Mouse (Mus musculus): ENCODE data around the gene Rbfox2. TPM values are rescaled to one million over a fixed set of nuclear protein-coding genes. Genes with fewer than 3 reads are reported as not detected.

Rbfox2 gene
- polyA plus RNA-seq, 1 experiment from 2014 or later: 67.8 TPM

DNA sequence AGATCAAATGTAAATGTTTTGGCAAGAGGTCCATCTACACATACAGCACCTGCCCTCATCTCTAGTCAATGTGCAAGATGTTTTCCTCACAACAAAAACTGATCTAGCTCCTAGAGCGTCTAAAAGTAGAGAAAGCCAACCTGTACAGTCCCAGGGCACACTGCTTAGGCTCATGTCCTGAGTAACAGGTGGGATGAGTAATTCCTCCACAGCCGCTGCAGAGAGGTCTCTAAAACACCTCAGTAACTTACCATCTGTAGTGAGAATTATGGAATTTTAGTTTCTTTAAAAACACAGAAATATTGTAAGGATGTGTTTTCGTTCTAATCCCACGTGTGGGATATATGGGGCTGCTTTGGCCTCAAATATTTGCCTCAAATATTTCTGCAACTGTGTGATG, 50.0 kb downstream of the Rbfox2 start:
- 76% methylated on average over 4 of the region's 4 CpGs for WGBS
- H3K4me3 ChIP-seq (ENCODE audit: low read depth, low read length): no peak overlapping the region
- no peaks in the 10 kb centered on the region for H3K27me3 ChIP-seq (replicated peaks; ENCODE audit: control insufficient read depth, insufficient read depth, low read length)
- H3K9me3 ChIP-seq (ENCODE audit: control insufficient read depth, low read length): no peaks in the 10 kb centered on the region
- ATAC-seq (replicated peaks; ENCODE audit: low FRiP score, low TSS enrichment, low read depth) (no peak), DNase-seq (ENCODE audit: low spot score) (no peak)
- peaks cover 37% of the 10 kb centered on the region for H3K4me1 ChIP-seq (replicated peaks; ENCODE audit: control insufficient read depth, insufficient read depth, low read length)
- H3K4me2 ChIP-seq (ENCODE audit: low read length): no peak overlapping the region
- no peak overlapping the region for H3K9ac ChIP-seq (ENCODE audit: low read length)
- no peak overlapping the region for H3K27ac ChIP-seq (ENCODE audit: low read depth)
- H3K36me3 ChIP-seq (ENCODE audit: control insufficient read depth, insufficient read depth, low read length): no peaks in the 10 kb centered on the region

DNA sequence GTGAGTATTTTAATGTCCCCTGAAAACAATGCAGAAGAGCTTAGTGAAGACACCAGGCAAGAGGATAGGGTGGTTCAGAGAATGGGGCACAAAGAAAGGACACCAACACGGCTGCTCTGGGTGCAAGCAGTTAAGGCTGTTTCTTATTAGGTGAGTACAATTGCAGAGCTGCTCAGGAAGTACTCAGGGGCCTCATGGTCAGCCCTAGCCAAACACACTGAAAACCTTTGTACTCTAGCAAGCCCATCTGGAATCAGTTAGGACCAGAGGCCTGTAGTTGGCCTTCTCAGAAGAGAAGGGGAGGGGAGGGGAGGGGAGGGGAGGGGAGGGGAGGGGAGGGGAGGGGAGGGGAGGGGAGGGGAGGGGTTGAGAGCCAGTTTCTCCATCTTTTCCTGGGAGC, 52.2 kb downstream of the Rbfox2 start:
- WGBS: 17% methylated on average over 1 of the region's 1 CpGs
- no peak overlapping the region for H3K9ac ChIP-seq (ENCODE audit: low read length)
- DNase-seq (ENCODE audit: low spot score): no peak
- H3K4me2 ChIP-seq (ENCODE audit: low read length): no peak overlapping the region
- no peaks in the 10 kb centered on the region for H3K27me3 ChIP-seq (replicated peaks; ENCODE audit: control insufficient read depth, insufficient read depth, low read length)
- no peak overlapping the region for H3K4me3 ChIP-seq (ENCODE audit: low read depth, low read length)
- no peaks in the 10 kb centered on the region for H3K36me3 ChIP-seq (ENCODE audit: control insufficient read depth, insufficient read depth, low read length)
- H3K27ac ChIP-seq (ENCODE audit: low read depth): peak overlapping the region; percentile 69; the same call in 1 of the 2 replicates
- ATAC-seq (replicated peaks; ENCODE audit: low FRiP score, low TSS enrichment, low read depth): 0 out of 2 replicates have a peak, but pooled peaks have one; percentile 55
- H3K4me1 ChIP-seq (replicated peaks; ENCODE audit: control insufficient read depth, insufficient read depth, low read length): peaks cover 37% of the 10 kb centered on the region
- no peaks in the 10 kb centered on the region for H3K9me3 ChIP-seq (ENCODE audit: control insufficient read depth, low read length)

DNA sequence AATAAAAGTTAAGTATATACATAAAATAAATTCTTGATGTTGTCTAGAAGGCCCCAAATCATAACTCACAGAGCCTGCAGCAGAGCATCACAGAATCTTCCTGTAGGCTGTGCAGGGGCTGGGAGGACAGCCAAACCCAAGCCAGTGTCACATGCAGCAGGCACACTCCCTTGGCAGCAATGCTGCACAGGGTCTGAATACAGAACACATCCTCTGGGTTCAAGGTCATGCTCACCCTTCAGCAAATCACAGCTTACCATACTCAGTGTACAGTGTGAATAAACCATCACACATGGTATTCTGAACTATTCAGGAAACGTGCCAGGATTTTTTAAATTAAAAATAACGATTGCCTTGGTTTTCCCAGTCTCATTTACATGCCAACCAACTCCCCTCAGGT, 52.7 kb downstream of the Rbfox2 start:
- Histone ChIP-seq H3K36me3 (ENCODE audit: control insufficient read depth, insufficient read depth, low read length) (no peaks in the 10 kb centered on the region), H3K9me3 (ENCODE audit: control insufficient read depth, low read length) (no peaks in the 10 kb centered on the region), H3K27me3 (replicated peaks; ENCODE audit: control insufficient read depth, insufficient read depth, low read length) (no peaks in the 10 kb centered on the region), H3K9ac (ENCODE audit: low read length) (no peak overlapping the region), H3K27ac (ENCODE audit: low read depth) (peak overlapping the region; percentile 69; the same call in 1 of the 2 replicates), H3K4me3 (ENCODE audit: low read depth, low read length) (no peak overlapping the region), H3K4me1 (replicated peaks; ENCODE audit: control insufficient read depth, insufficient read depth, low read length) (peaks cover 37% of the 10 kb centered on the region), H3K4me2 (ENCODE audit: low read length) (no peak overlapping the region)
- DNase-seq (ENCODE audit: low spot score) (no peak), ATAC-seq (replicated peaks; ENCODE audit: low FRiP score, low TSS enrichment, low read depth) (no peak)
- 56% methylated on average over 2 of the region's 2 CpGs for WGBS

DNA sequence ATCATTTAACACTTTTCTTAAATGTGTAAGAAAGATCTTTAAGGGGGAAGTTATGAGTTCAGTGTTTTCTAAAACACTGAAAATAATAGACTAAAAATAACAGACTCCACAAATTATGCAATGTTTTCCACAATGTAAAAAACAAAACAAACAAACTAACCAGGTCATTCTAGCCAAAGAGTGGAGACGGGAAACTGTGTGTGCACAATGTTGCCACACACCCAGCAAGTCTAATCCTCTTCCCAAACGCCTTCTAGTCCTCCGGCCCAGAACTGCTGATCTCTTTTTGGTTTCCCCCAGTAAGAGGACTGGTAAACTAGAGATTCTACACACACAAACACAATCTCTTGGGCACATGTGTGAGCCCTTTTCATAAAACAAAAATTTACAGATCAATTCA, 55.1 kb downstream of the Rbfox2 start:
- no peak for ATAC-seq (replicated peaks; ENCODE audit: low FRiP score, low TSS enrichment, low read depth)
- no peak overlapping the region for H3K27ac ChIP-seq (ENCODE audit: low read depth)
- DNase-seq (ENCODE audit: low spot score): no peak
- no peaks in the 10 kb centered on the region for H3K36me3 ChIP-seq (ENCODE audit: control insufficient read depth, insufficient read depth, low read length)
- no peaks in the 10 kb centered on the region for H3K9me3 ChIP-seq (ENCODE audit: control insufficient read depth, low read length)
- no peak overlapping the region for H3K4me3 ChIP-seq (ENCODE audit: low read depth, low read length)
- H3K9ac ChIP-seq (ENCODE audit: low read length): no peak overlapping the region
- 89% methylated on average over 3 of the region's 3 CpGs for WGBS
- H3K27me3 ChIP-seq (replicated peaks; ENCODE audit: control insufficient read depth, insufficient read depth, low read length): no peaks in the 10 kb centered on the region
- H3K4me2 ChIP-seq (ENCODE audit: low read length): no peak overlapping the region
- peaks cover 20% of the 10 kb centered on the region for H3K4me1 ChIP-seq (replicated peaks; ENCODE audit: control insufficient read depth, insufficient read depth, low read length)

DNA sequence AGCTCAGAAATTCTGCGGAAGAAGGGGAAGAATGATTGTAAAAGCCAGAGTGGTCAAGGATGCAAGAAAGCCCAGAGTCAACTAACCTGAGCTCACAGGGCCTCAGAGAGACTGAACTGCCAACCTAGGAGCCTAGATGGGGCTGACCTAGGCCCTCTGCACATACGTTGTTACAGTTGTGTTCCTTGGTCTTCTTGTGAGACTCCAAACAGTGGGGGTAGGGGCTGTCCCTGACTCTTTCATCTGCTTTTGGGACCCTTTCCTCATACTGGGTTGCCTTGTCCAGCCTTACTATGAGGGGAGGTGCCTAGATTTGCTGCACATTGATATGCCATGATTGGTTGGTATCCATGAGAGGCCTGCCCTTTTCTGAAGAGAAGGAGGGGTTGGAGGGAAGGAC, 56.0 kb downstream of the Rbfox2 start:
- Histone ChIP-seq H3K9me3 (ENCODE audit: control insufficient read depth, low read length) (no peaks in the 10 kb centered on the region), H3K27ac (ENCODE audit: low read depth) (no peak overlapping the region), H3K36me3 (ENCODE audit: control insufficient read depth, insufficient read depth, low read length) (no peaks in the 10 kb centered on the region), H3K4me3 (ENCODE audit: low read depth, low read length) (no peak overlapping the region), H3K27me3 (replicated peaks; ENCODE audit: control insufficient read depth, insufficient read depth, low read length) (no peaks in the 10 kb centered on the region), H3K9ac (ENCODE audit: low read length) (no peak overlapping the region), H3K4me1 (replicated peaks; ENCODE audit: control insufficient read depth, insufficient read depth, low read length) (peaks cover 26% of the 10 kb centered on the region), H3K4me2 (ENCODE audit: low read length) (no peak overlapping the region)
- DNase-seq (ENCODE audit: low spot score) (no peak), ATAC-seq (replicated peaks; ENCODE audit: low FRiP score, low TSS enrichment, low read depth) (no peak)
- WGBS: 81% methylated on average over 2 of the region's 2 CpGs

DNA sequence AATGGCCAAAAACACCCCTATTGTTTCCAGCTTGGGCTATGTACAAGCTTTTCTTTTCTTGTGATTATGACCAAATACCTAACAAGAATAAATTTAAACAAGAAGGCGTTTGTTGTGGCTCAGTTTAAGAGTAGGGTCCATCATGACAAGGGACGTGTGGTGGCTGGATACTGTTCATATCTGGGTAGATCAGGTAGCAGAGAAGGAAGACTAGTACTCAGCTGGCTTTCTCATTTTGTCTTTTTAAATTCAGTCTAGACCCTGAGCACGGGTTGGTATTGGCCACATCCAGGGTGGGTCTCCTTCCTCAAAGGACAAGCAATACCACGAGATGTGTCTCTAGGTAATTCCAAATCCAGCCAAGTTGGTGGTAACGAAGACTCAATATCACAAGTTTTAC, 57.4 kb downstream of the Rbfox2 start:
- Histone ChIP-seq H3K9ac (ENCODE audit: low read length) (no peak overlapping the region), H3K27me3 (replicated peaks; ENCODE audit: control insufficient read depth, insufficient read depth, low read length) (no peaks in the 10 kb centered on the region), H3K36me3 (ENCODE audit: control insufficient read depth, insufficient read depth, low read length) (no peaks in the 10 kb centered on the region), H3K4me2 (ENCODE audit: low read length) (no peak overlapping the region), H3K9me3 (ENCODE audit: control insufficient read depth, low read length) (no peaks in the 10 kb centered on the region), H3K4me3 (ENCODE audit: low read depth, low read length) (no peak overlapping the region), H3K4me1 (replicated peaks; ENCODE audit: control insufficient read depth, insufficient read depth, low read length) (peaks cover 25% of the 10 kb centered on the region), H3K27ac (ENCODE audit: low read depth) (no peak overlapping the region)
- WGBS: 85% methylated on average over 5 of the region's 5 CpGs
- ATAC-seq (replicated peaks; ENCODE audit: low FRiP score, low TSS enrichment, low read depth) (no peak), DNase-seq (ENCODE audit: low spot score) (no peak)

DNA sequence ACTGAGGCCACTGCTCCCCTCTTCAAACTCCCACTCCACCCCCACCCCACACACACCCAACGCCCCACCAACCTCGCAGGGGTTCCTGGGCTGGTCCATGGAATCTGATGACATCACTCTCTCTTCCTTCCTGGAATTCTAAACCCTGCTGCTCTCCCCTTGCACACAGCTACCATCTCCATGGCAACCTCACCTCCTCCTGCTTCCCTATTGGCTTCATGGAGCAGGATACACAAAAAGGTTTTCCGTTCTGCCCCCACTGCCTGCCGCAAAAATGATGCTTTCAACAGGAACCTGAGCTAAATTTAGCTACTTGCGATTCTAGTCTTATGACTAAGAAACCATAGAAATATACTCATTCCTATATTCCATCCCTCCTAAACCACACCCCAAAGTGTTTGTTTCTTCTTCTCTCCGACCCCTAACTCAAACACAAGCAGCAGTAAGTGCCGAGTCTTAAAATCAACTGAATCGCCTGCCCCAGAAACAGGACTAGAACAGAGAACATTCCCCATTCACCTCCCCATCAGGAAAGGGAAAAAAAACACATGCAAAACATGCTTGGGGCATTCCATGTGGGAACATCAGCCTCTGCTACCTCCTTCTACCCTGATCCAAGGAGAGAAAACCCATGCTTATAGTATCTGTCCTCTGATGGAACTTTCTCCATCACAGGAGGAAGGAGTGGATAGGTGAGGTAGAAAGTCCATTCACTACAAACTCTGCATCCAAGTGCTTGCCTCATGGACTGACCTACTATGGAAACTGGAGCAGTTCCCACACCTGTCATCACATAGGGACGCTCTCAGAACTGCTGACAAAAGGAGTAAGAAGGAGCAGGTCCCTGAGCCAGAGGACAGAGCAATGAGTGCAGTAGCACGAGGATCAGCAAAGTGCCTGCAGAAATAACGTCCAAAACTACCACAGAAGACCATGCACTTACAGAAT, 61.1 kb downstream of the Rbfox2 start:
- Histone ChIP-seq H3K9me3 (ENCODE audit: control insufficient read depth, low read length) (no peaks in the 10 kb centered on the region), H3K4me2 (ENCODE audit: low read length) (peak overlapping the region; percentile 28), H3K4me1 (replicated peaks; ENCODE audit: control insufficient read depth, insufficient read depth, low read length) (peaks cover 13% of the 10 kb centered on the region), H3K27me3 (replicated peaks; ENCODE audit: control insufficient read depth, insufficient read depth, low read length) (no peaks in the 10 kb centered on the region), H3K4me3 (ENCODE audit: low read depth, low read length) (no peak overlapping the region), H3K36me3 (ENCODE audit: control insufficient read depth, insufficient read depth, low read length) (no peaks in the 10 kb centered on the region), H3K9ac (ENCODE audit: low read length) (no peak overlapping the region; the same call in 1 of the 2 replicates), H3K27ac (ENCODE audit: low read depth) (0 out of 2 replicates have a peak overlapping the region, but pooled peaks have one; percentile 39)
- peak; percentile 58; the same call in 1 of the 2 replicates for ATAC-seq (replicated peaks; ENCODE audit: low FRiP score, low TSS enrichment, low read depth)
- WGBS: 21% methylated on average over 11 of the region's 11 CpGs
- no peak for DNase-seq (ENCODE audit: low spot score)

DNA sequence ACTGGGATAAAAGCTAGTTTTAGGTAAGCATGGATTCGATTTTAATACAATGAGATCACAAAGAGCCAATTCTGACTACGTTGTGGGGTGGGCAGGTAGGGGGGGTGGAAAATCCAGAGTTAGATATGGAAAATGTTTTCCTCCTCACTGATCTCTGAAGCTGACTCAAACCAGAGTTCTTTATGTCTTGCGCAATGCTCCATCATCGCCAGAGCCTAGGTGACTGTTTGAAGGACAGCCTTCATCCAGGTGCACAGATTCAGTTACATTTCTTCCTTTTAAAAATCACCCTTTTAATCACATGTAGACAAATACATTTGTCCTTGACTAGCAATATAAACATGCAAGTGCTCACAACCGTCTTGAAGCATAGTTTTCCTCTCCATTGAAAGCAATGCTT, 62.2 kb downstream of the Rbfox2 start:
- DNase-seq (ENCODE audit: low spot score) (no peak), ATAC-seq (replicated peaks; ENCODE audit: low FRiP score, low TSS enrichment, low read depth) (no peak)
- no peak overlapping the region for H3K27ac ChIP-seq (ENCODE audit: low read depth)
- peaks cover 13% of the 10 kb centered on the region for H3K4me1 ChIP-seq (replicated peaks; ENCODE audit: control insufficient read depth, insufficient read depth, low read length)
- 79% methylated on average over 5 of the region's 5 CpGs for WGBS
- H3K9ac ChIP-seq (ENCODE audit: low read length): no peak overlapping the region
- no peaks in the 10 kb centered on the region for H3K27me3 ChIP-seq (replicated peaks; ENCODE audit: control insufficient read depth, insufficient read depth, low read length)
- H3K36me3 ChIP-seq (ENCODE audit: control insufficient read depth, insufficient read depth, low read length): no peaks in the 10 kb centered on the region
- H3K9me3 ChIP-seq (ENCODE audit: control insufficient read depth, low read length): no peaks in the 10 kb centered on the region
- H3K4me2 ChIP-seq (ENCODE audit: low read length): no peak overlapping the region
- no peak overlapping the region for H3K4me3 ChIP-seq (ENCODE audit: low read depth, low read length)
